Mouse (Mus musculus) spleen, adult 2 months (tissue): Measurements from ENCODE around the gene Adamts9.

Experiments
- CTCF ChIP-seq: fragments of 200-500 bp; IDR thresholded peaks from 2 replicates; pipeline ENCODE4 v1.5.1; 2011; ENCODE audit warnings: mild to moderate bottlenecking, inconsistent platforms; ENCODE audit not compliant: insufficient read depth, insufficient read length, insufficient replicate concordance; ENCODE audit errors: extremely low read depth
- POLR2A ChIP-seq: fragments of 200-500 bp; IDR thresholded peaks from 2 replicates; pipeline ENCODE4 v1.6.1; 2011; ENCODE audit warnings: low read depth, low read length, inconsistent platforms

DNA sequence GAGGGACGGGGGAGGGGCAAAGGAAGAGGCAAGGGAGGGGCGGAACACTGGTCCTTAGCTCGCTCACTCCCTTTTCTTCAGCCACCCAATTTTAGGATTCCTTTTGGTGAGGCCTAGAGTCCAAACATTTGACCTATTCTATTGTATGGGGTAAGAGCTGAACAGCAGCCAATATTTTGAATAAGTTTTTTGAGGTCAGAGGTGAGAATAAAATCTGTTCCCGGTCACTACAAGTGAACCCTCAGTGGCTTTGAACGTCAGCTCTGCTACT, 163.4 kb downstream of the Adamts9 start:
- TF ChIP-seq POLR2A: no peak
- no peak for TF ChIP-seq CTCF
